Mouse (Mus musculus): ENCODE results near the gene Hnrnpul1.

Hnrnpul1 gene

DNA sequence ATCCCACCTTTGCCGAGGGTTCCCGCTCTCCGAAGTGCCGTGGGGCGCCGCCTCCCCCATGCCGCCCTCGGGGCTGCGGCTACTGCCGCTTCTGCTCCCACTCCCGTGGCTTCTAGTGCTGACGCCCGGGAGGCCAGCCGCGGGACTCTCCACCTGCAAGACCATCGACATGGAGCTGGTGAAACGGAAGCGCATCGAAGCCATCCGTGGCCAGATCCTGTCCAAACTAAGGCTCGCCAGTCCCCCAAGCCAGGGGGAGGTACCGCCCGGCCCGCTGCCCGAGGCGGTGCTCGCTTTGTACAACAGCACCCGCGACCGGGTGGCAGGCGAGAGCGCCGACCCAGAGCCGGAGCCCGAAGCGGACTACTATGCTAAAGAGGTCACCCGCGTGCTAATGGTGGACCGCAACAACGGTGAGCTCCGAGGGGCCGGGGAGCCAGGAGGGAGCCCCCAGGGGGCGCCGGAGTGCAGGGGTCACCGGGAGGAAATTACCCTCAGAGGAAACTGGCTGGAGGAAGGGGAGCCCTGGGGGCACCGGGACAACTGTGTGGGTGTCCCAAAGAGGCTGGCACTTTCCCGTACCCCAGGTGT, 66.7 kb downstream of the Hnrnpul1 start:
- peak; percentile 80 for DNase-seq

DNA sequence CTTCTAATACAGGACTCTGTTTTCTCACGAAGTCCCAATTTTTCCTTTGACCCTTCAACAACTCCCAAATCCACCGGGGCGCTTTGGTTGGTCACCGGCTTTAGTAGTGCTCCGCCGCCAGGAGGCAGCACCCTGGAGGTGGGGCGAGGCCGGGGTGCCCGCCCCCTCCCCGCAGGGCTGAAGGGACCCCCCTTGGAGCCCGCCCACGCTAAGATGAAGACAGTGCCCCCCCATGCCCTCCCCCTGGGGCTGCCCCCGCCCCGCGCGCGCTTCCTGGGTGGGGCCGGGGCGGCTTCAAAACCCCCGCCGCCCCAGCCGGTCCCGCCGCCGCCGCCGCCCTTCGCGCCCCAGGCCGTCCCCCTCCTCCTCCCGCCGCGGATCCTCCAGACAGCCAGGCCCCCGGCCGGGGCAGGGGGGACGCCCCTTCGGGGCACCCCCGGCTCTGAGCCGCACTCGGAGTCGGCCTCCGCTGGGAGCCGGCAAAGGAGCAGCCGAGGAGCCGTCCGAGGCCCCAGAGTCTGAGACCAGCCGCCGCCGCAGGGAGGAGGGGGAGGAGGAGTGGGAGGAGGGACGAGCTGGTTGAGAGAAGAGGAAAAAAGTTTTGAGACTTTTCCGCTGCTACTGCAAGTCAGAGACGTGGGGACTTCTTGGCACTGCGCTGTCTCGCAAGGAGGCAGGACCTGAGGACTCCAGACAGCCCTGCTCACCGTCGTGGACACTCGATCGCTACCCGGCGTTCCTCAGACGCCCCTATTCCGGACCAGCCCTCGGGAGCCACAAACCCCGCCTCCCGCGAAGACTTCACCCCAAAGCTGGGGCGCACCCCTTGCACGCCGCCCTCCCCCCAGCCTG, 67.7 kb downstream of the Hnrnpul1 start, which contains the start of gene Tgfb1:
Gene Tgfb1, plus strand, starts transcription at position 323 of the 852 bp plus-strand sequence.
- peak; percentile 84 for DNase-seq

DNA sequence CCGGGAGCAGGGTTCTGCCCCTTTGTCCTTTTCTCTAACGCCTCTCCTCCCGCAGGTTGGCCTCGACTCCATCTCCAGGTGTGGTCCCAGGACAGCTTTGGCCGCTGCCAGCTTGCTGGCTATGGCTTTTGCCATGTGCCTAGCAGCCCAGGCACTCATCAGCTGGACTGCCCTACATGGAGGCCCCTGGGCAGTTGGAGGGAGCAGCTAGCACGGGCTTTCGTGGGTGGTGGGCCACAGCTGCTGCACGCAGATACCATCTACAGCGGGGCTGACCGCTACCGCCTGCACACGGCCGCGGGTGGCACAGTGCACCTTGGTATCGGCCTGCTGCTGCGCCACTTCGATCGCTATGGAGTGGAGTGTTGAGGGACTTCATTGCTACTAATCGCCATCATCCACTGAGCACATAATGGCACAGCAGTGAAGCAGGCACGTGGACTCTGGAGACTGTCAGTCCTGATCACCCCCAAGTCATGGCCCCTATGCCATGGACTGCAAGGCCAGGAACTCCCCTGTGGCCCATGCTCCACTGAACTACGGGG, 68.6 kb downstream of the Hnrnpul1 start:
- DNase-seq = no peak

DNA sequence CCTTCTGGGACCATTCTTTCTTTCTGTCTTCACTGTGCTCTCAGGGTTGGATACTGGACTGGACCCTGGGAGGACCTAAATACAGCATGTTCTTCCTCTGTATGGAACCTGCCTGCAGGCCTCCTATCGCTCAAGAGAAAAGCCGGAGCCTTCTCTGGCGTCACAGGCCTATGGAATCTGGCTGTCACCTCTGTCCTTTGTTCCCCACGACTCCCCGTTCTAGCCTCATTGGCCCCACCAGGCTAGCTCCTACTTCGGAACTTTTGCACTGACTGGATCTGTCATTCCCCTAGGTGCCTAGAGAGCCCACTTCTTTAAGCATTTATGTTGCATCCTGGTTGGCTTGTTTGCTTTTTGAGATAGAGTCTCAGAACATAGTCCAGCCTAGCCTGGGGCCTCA, 69.9 kb downstream of the Hnrnpul1 start:
- DNase-seq = no peak

DNA sequence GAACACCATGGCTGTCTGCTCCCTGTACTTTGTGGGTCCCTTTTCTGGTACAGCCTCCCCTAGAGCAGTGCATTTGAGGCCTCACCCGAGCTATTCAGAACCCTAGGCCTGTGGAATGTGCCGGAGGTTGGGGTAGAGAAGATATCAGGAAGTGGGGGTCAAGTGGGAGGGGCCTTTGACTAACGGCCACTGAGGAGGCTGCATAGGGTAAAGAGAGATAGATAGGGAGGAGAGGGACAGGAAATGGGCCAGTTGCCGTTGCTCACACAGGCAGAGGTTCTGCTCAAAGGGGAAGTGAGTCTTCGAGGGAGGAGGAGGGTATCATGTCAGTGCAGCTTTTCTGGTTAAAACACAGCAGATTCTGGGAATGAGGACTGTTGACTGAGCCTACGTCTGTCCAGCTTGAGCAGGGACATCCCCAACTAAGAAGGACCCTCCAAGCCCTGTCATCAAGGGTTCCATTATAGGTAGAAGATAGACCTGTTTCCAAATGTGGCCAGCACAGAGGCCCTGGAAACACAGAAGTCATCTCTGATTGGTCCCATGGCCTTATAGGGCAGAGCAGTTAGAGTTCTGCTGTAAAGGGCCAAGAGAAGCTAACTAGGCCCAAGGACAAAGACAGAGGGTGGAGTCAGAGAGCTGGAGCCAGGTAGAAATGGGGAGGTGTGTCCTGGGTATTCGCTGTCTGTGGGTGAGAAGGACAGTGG, 70.9 kb downstream of the Hnrnpul1 start:
- DNase-seq = peak; percentile 72

DNA sequence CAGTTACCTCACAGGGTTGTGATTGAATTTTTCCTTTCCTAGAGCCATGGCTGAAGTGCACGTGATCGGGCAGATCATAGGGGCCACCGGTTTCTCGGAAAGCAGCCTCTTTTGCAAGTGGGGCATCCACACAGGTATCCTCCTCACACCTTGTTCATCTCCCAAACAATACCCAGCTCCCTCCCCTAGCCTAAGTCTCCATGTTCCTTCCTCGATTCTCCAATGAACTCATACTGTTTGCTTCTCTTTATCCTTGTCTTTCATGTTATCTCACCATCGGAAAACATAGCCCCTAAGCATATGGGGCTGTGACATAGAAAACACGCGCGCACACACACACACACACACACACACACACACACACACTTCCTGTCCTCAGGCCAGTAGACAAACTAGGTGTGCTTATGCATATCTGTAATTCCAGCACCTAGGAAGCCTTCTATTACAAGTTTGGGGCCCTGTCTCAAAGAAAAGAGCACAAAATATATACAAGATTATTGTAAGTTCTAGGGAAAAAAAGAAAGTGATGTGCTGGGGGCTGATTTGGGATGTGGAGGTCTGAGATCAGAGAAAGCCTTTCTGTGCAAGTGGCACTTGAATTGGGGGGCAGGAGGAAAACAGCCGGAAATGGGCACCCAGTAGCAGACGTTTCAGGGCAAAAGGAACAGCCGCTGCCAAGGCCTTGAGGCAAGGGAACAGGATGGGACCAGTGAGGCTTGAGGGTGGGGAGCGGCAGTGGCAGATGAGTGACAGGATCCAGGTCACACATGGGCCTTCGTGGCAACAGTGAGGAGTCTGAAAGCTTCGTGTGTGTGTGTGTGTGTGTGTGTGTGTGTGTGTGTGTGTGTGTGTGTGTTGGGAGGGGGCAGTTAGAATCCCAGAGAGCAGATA, 73.0 kb downstream of the Hnrnpul1 start:
- DNase-seq = no peak

DNA sequence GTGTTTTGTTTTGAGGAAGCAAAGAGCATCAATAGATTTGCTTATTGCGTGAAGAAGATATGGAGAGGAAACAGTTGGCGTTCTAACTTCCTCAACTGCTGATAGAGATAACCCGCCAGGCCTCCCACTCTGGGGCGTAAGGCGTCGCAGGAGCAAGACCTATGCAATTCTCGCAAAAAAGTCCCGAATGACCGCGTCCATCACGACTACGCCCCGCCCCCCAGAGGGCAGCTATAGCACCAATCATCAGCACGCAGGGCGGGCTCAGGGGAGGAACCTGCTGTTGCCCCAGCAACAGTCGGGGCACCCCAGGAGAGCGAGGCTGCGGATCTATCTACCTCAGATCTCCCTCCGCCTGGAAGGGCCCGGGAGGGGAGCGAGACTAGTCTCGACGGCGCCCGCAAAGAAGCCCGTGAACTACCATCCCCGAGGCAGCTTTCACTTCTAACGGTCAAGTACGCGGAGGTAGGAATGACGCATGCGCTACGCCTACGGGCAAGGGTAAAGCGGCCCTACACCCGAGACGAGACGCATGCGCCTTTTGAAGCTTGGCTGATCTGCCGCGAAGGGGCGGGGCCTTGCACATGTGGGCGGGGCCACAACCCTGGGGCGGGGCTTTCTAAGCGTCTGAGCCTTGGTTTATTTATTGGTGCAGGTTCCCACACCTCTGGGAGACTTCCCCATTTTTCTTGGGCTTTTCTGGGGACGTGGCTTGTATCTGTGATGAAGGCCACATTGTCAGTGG, 73.9 kb downstream of the Hnrnpul1 start, which contains the start of gene B9d2:
Gene B9d2, plus strand, starts transcription at position 267 of the 745 bp plus-strand sequence.
- peak; percentile 98 for DNase-seq

DNA sequence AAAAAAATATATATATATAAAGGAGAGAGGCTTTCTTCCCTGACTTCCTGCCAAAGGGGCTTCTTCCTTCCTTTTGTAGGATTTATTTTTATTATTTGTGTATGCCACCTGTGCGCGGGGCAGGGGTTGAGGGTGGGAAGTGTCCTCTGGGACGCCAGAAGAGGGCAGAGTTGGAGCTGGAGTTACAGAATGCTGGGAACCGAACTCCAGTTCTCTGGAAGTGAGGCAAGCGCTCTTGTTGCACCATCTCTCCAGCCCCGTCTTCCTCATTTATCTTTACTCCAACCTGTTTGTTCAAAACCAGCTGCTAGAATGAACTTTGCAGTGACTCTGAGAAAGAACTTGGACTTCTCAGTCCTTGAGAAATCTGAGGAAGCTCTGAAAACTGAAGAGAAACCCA, 74.6 kb downstream of the Hnrnpul1 start:
- no peak for DNase-seq

DNA sequence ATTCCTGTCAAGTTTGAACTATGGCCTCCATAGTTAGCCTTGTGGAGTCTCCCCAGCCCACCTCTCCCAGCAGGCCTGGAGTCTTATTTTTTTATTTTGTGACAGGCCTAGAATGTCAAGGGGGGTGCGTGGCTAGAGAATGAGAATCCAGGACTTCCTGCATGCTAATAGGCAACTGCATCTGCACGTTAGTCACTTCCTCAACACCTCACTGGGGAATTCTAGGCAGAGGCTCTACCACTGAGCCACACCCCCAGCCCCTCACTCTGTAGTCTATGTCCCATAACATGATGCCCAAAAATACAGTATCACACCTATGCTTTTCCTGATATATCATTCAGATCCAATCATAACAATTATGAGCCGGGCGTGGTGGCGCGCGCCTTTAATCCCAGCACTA, 77.5 kb downstream of the Hnrnpul1 start:
- no peak for DNase-seq

DNA sequence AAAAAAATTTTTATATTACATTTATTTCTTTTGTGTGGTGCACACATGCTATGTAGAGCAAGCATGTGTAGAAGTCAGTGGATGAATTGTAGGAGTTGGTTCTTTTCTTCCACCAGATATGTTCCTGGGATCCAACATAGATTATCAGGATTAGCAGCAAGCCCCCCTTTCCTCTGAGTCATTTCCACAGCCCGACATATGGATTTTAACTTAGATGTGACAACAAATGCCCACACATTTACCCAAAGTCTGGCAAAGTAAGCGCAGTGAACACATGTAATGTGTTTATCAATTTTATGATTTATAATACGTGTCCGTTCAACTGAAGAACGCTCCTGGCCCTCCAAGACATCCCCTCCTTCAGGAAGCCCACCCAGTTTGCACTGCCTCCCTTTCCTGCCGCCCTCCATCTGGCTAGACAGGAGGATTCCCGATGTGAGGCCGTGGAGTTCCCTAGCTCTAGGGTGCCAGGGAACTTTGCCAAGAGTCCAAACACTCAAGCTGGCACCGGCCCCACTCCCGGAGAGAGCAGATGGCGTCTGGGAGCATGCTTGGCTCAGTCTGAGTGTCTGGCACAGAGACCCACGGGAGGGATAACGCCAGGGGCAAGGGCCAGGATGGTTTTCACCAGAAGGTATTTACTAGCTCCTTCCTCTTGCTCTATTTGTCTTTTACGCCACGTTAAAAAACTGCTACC, 78.3 kb downstream of the Hnrnpul1 start:
- no peak for DNase-seq

DNA sequence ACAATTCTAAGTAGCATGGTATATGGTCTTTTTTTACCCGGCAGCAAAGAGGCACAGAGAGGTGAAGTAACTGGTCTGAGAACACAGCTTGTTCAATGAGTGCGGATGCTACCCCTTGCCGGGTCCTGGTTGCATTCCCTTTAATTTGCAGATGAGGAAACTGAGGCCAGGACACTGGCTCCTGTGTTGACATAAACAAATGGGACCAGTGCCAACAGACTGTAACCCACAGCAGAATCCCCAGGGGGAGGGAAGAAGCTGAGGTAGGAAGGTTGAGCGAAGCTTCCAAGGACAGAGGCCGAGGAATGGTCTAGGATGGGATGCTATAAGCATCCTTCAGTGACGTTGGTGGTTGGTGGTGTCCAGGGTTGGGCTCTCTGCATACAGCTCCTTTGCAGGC, 79.2 kb downstream of the Hnrnpul1 start:
- no peak for DNase-seq

DNA sequence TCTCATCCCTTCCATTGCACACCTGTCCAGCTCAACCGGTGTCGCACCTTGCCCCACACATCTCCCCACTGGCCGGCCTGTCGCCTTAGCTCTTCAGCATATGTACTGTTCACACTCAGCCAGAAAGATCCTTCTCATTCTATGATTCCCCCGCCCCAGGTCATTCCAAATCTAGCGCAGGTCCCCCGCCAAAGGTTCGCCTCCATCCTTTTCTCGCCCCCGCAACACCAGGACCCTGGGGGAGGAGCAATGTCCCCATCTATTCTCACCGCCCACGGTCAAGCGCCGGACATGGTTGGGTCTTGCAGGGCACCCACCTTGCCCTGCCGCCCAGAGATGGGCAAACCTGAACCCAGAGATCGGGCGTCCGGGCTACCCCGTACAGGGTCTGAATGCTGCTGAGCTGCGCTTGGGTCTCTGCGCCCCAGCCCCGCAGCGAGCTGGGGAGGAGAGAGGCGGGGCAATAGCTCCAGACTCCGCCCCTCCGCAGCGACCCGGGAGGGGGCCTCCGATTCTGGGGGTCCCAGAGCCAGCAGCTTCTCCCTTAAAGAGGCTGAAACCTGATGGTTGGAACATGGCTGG, 79.7 kb downstream of the Hnrnpul1 start, which contains the start of gene Tmem91:
Gene Tmem91, minus strand, starts transcription at position 448 of the 582 bp plus-strand sequence.
- no peak for DNase-seq

DNA sequence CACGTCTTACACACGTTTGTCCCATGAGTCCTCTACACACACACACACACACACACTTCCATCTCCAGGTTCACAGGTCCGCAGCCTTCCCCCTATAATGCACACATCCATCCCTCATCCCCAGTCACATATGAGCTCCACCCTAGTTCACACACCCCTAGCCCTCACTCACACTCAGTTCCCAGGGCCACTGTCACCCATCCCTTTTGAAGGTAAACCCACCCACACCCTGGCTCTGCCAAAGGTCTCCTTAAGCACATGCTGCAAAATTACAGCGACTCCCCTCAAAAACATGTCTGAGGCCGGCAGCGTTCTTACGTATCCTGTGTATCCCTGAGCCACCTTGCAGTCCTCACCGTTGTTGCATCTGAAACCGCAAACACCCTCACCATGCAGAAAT, 80.3 kb downstream of the Hnrnpul1 start:
- DNase-seq = no peak

DNA sequence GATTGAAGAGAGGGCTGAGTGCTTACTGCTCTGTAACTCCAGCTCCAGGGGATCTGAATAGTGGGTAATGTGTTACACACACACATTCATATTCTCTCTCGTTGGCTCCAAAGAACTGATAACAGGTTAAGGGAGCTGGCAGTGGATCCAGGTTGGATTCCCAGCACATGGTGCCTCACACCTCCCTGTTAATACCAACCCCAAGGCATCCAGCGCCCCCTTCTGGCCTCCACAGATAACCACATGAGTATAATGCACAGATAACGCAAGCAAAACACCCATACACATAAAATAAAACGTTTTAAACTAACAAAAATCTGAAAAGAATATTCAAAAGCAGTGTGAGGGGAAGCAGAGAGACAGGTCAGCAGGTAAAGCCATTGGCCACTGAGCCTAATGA, 82.1 kb downstream of the Hnrnpul1 start:
- no peak for DNase-seq

DNA sequence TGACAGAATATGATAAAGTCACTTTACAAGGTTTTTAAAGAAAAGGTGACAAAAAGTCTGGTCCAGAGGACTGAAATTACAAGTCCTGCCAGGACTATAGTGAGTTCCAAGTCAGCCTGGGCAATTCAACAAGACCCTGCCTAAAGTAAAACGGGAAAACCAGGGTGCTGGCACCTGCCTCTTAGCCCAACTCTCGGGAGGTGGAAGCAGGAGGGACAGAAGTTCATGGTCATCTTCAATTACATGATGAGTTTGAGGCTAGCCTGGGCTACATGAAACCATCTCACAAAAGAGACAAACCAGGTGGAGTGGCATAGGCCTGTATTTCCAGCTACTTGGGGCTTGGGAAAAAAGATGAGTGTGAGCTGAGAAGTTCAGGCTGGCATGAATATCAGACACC, 82.9 kb downstream of the Hnrnpul1 start:
- no peak for DNase-seq
